Mouse (Mus musculus): ENCODE data around the gene Draxin. TPM values are rescaled to one million over a fixed set of nuclear protein-coding genes. Genes with fewer than 3 reads are reported as not detected.

The Draxin gene
- polyA plus RNA-seq, 1 experiment from 2014 or later, result 1.3 TPM

DNA sequence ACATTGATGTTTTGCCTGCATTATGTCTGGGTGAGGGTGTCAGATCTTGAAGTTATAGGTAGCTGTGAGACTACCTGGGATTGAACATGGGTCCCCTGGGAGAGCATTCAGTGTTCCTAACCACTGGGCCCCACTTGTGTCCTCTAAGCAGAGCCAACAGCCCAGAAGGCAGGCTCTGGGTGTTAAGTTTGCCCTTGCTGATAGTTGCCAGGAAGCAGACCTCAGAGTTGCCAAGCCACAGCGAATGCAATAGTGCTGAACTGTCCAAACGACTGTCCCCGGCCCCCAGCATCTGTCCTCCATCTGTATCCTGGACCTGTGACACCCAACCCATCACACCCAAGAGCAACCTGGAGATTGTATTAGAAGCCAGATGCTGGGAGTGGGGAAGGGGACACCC is 31.8 kb downstream of the Draxin start:
- 86% methylated on average over 3 of the region's 3 CpGs for WGBS
- Histone ChIP-seq H3K27ac (no peak overlapping the region), H3K27me3 (ENCODE audit: low read depth, poor library complexity, severe bottlenecking) (peaks cover 12% of the 10 kb centered on the region; the same call in 1 of the 2 replicates), H3K36me3 (no peaks in the 10 kb centered on the region), H3K4me3 (no peak overlapping the region), H3K4me1 (peaks cover 13% of the 10 kb centered on the region), H3K9me3 (replicated peaks) (no peaks in the 10 kb centered on the region)
- DNase-seq (ENCODE audit: low spot score), result no peak

DNA sequence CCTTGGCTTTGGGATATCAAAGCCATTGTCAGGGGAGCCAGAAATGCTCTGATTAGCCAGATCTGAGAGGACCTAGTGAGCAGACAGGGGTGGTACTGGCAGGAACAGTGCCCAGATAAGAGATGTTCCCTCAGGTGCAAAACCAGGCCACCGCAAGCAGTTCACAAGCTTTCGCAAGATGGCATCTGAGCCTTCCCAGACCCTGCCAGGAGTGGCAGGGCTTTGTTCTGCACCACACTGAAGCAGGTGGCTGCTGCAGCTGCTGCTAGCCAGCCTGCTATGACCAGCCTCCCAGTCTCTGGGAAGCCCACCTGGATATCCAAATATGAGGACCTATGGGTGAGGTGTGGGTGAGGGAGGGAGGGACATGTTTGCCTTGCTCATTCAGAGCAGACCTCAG is 32.6 kb downstream of the Draxin start:
- no peaks in the 10 kb centered on the region for H3K9me3 ChIP-seq (replicated peaks)
- H3K36me3 ChIP-seq, result no peaks in the 10 kb centered on the region
- H3K27me3 ChIP-seq (ENCODE audit: low read depth, poor library complexity, severe bottlenecking), result peaks cover 12% of the 10 kb centered on the region; the same call in 1 of the 2 replicates
- WGBS, result 94% methylated on average over 2 of the region's 2 CpGs
- H3K4me1 ChIP-seq, result peaks cover 13% of the 10 kb centered on the region
- no peak overlapping the region for H3K4me3 ChIP-seq
- no peak for DNase-seq (ENCODE audit: low spot score)
- H3K27ac ChIP-seq, result no peak overlapping the region

DNA sequence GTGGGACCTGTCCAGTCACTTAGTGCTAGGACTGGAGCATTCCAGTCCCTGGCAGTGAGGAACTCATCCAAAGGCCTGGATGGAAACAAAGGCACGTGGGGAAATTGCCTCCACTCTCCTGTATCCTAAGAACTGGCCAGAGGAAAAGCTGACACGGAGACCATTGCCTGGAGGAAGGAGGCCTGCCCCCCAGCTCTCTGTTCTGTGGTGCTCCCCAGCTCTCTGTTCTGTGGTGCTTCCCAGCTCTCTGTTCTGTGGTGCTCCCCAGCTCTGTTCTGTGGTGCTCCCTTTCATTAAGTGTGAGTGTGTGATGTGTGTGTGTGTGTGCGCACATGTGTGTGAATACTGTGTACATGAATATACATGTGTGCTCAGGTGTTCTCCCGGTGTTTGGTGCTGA is 35.4 kb downstream of the Draxin start:
- H3K4me3 ChIP-seq, result no peak overlapping the region
- H3K27ac ChIP-seq, result no peak overlapping the region
- no peaks in the 10 kb centered on the region for H3K4me1 ChIP-seq
- H3K36me3 ChIP-seq, result no peaks in the 10 kb centered on the region
- no peaks in the 10 kb centered on the region for H3K27me3 ChIP-seq (ENCODE audit: low read depth, poor library complexity, severe bottlenecking)
- no peak for DNase-seq (ENCODE audit: low spot score)
- no peaks in the 10 kb centered on the region for H3K9me3 ChIP-seq (replicated peaks)
- WGBS, result 76% methylated on average over 4 of the region's 4 CpGs

DNA sequence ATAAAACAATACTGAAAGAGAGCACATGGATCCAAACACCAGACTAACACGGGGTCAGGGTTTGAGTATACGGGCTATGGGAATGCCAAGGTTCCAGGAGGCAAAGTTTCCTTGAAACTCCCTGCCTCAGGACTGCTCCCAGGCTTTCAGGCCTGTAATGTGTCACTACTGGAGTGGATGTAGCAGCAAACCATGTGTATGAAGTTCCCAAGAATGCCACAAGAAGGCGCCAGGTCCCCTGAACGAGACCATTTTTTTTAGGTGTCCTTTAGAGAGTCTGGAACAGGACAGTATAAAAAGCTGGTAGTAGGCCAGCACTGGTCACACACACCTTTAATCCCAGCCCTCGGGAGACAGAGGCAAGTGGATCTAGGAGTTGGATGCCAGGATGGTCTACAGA is 36.3 kb downstream of the Draxin start:
- Histone ChIP-seq H3K4me3 (no peak overlapping the region), H3K27ac (no peak overlapping the region), H3K27me3 (ENCODE audit: low read depth, poor library complexity, severe bottlenecking) (no peaks in the 10 kb centered on the region), H3K36me3 (no peaks in the 10 kb centered on the region), H3K4me1 (0 out of 2 replicates have a peak, but pooled peaks cover 3% of the 10 kb centered on the region), H3K9me3 (replicated peaks) (no peaks in the 10 kb centered on the region)
- DNase-seq (ENCODE audit: low spot score), result no peak
- 89% methylated on average over 5 of the region's 5 CpGs for WGBS

DNA sequence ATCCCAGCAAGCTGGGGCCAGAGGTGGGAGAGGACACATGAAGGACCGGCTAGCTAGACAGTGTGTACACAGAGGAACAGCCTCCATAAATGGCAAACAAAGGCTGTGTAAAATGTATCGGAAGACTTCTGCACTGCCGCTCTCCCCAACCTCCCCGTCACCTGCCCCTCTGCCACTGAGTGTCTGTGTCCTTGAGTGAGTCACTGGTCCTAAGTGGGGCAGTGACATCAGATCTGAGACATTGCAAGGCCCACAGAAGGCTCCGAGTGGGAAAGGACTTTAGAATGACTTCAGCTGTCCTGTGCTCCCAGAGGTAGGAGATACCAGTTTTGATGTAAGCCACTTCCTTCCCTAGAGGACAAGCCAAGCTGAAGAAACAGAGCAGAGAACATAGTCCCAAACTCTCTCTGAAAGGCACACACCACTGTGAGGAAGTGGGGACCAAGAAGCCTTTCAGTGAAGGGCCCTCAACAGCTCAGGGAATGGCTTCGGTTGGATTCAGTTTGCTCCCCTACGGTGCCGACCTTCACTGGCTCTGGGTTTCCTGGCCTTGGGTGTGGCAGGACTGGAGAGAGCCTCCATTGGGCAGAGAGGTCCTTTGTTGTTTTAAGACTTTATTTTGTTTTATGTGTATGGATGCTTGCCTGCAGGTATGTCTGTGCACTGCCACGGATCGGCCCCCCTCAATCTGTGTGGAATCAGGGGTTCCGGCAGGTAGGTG is 37.8 kb downstream of the Draxin start:
- 93% methylated on average over 11 of the region's 11 CpGs for WGBS
- no peaks in the 10 kb centered on the region for H3K36me3 ChIP-seq
- no peaks in the 10 kb centered on the region for H3K9me3 ChIP-seq (replicated peaks)
- DNase-seq (ENCODE audit: low spot score), result no peak
- H3K4me3 ChIP-seq, result no peak overlapping the region
- peaks cover 11% of the 10 kb centered on the region for H3K4me1 ChIP-seq
- no peaks in the 10 kb centered on the region for H3K27me3 ChIP-seq (ENCODE audit: low read depth, poor library complexity, severe bottlenecking)
- no peak overlapping the region for H3K27ac ChIP-seq

DNA sequence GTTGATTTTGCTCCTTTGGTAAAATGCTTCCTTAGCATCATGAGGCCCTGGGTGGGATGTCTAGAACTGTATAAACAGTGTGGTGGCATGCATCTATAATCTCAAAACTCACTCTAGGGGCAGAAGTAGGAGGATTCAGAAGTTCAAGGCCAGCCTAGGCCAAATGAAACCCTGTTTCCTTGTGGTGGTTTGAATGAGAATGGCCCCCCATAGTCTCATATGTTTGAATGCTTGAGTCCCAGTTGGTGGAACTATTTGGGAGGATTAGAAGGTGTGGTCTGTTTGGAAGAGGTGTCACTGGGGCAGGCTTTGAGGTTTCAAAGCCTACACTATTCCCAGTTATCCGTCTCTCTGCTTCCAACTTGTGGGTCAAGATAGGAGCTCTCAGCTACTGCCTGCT is 39.3 kb downstream of the Draxin start:
- H3K27me3 ChIP-seq (ENCODE audit: low read depth, poor library complexity, severe bottlenecking), result no peaks in the 10 kb centered on the region
- no peaks in the 10 kb centered on the region for H3K36me3 ChIP-seq
- H3K9me3 ChIP-seq (replicated peaks), result no peaks in the 10 kb centered on the region
- WGBS, result 94% methylated on average over 1 of the region's 1 CpGs
- H3K4me1 ChIP-seq, result peaks cover 27% of the 10 kb centered on the region
- no peak overlapping the region for H3K27ac ChIP-seq
- no peak overlapping the region for H3K4me3 ChIP-seq
- DNase-seq (ENCODE audit: low spot score), result no peak

DNA sequence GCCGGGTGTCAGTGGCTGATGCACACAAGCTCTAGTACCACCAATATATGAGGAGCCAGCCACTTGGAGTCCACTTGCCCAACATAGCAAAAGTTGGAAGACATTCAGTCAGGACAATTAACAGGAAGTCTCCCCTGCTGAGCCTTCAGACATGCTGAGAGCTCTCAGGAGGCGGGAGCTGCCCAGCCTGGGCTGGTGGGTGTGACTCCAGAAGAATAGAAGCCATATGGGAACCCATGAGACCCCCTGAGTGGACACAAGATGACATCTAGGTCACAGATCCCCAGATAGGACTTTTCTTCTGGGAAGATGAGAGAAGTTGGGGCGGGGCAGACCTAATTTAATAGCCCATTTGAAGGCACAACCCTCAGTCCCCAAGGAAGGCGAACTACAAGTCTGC is 41.3 kb downstream of the Draxin start:
- Histone ChIP-seq H3K27me3 (ENCODE audit: low read depth, poor library complexity, severe bottlenecking) (no peaks in the 10 kb centered on the region), H3K4me3 (no peak overlapping the region), H3K4me1 (peaks cover 44% of the 10 kb centered on the region), H3K27ac (no peak overlapping the region), H3K36me3 (no peaks in the 10 kb centered on the region), H3K9me3 (replicated peaks) (no peaks in the 10 kb centered on the region)
- no peak for DNase-seq (ENCODE audit: low spot score)
- WGBS, result 58% methylated on average over 4 of the region's 4 CpGs

DNA sequence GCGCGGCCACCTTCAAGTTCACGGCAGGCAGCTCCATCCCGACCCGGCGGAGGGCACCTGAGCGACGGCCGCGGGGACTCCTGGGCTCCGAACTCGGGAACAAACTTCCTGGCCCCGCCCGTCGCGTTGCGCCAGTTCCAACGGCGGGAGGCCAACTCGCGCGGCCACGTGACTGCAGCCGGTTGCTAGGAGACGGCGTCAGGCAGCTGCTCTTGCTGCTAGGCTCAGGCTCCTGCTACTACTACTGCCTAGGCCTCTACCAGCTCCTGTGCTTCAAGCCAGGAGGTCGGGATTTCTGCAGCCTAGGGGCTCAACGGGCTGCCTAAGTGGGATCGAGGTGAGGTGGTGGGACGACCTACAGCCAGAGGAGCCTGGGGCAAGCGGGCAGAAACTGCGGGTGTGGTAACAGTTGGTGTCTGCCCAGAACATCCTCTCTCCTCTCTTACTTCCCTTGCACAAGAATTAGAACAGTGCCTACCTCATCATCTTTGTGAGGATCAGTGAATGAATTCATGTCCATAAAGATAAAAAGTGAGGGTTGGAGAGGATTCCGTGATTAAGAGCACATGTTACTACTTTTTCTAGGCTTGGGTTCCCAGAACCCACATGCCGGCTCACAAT is 42.5 kb downstream of the Draxin start, which contains the start of gene Agtrap:
Gene Agtrap, minus strand, starts transcription at position 125 of the 621 bp plus-strand sequence.
- no peaks in the 10 kb centered on the region for H3K27me3 ChIP-seq (ENCODE audit: low read depth, poor library complexity, severe bottlenecking)
- 6% methylated on average over 34 of the region's 34 CpGs for WGBS
- peak within 1 kb of the TSS; percentile 90 for H3K27ac ChIP-seq
- no peaks in the 10 kb centered on the region for H3K36me3 ChIP-seq
- no peaks in the 10 kb centered on the region for H3K9me3 ChIP-seq (replicated peaks)
- peaks cover 56% of the 10 kb centered on the region for H3K4me1 ChIP-seq
- peak within 1 kb of the TSS; percentile 88 for H3K4me3 ChIP-seq
- peak; percentile 97 for DNase-seq (ENCODE audit: low spot score)

DNA sequence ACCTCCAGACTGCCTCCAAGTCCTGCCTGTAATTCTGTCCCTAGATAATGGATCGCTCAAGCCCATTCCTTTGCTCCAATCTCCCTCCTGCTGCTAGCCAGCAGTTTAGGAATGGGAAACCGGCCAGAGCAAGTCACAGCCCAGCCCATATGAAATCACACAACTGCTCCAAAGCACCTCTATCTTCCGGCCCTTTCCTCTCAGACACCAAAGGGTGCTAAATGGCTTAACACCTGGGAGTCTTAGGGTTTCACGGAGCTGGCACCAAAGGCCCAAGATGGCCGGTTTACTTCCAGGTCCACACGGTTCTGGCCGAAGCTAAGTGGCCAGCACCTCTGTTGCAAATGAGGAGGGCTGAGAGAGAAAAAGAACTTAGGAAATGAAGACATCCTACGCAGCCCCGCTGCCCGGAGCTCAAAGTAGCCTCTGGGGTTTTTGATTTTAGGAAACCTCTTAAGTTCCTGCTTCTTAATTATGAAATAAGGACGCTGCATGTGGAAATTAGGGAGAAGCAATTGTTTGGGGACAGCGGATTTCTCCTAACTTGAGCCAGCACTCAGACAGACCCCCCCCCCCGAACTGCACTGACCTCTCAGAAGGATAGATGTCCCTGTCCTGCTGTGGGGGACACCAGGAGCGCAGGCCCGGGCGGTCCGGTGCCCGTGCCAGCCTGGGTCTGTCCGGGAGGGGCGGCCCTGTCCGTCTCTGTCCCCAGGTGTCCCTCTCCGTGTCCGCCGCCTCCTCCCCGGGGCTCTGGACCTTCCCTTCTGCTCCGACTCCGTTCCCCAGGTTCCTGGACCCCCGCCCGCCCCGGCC is 43.2 kb downstream of the Draxin start:
- H3K4me3 ChIP-seq, result peak overlapping the region; percentile 88
- DNase-seq (ENCODE audit: low spot score), result no peak
- no peaks in the 10 kb centered on the region for H3K9me3 ChIP-seq (replicated peaks)
- H3K27ac ChIP-seq, result peak overlapping the region; percentile 90
- peaks cover 62% of the 10 kb centered on the region for H3K4me1 ChIP-seq
- 3% methylated on average over 29 of the region's 30 CpGs for WGBS
- no peaks in the 10 kb centered on the region for H3K27me3 ChIP-seq (ENCODE audit: low read depth, poor library complexity, severe bottlenecking)
- no peaks in the 10 kb centered on the region for H3K36me3 ChIP-seq

DNA sequence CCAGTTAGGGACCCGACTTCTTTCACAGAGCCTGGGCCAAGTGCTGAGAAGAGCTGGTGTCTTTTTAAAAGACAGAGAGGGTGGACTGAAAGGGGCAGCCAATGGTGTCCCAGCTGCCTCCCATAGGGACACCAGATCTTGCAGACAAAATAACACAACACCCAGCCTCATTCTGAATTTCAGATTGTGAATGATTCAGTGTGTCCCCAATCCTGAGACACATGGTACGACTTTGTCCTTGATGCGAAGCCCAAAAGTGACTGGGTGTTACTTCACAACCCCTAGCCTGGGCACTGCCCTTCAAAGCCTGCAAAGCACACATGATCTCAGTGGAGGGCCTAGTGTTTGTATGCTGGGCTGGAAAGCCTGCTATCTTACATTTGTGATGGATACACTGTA is 44.6 kb downstream of the Draxin start:
- Histone ChIP-seq H3K27ac (no peak overlapping the region), H3K9me3 (replicated peaks) (no peaks in the 10 kb centered on the region), H3K27me3 (ENCODE audit: low read depth, poor library complexity, severe bottlenecking) (no peaks in the 10 kb centered on the region), H3K4me1 (peaks cover 62% of the 10 kb centered on the region), H3K36me3 (peaks cover 14% of the 10 kb centered on the region), H3K4me3 (0 out of 2 replicates have a peak overlapping the region, but pooled peaks have one; percentile 4)
- 71% methylated on average over 3 of the region's 3 CpGs for WGBS
- DNase-seq (ENCODE audit: low spot score), result no peak

DNA sequence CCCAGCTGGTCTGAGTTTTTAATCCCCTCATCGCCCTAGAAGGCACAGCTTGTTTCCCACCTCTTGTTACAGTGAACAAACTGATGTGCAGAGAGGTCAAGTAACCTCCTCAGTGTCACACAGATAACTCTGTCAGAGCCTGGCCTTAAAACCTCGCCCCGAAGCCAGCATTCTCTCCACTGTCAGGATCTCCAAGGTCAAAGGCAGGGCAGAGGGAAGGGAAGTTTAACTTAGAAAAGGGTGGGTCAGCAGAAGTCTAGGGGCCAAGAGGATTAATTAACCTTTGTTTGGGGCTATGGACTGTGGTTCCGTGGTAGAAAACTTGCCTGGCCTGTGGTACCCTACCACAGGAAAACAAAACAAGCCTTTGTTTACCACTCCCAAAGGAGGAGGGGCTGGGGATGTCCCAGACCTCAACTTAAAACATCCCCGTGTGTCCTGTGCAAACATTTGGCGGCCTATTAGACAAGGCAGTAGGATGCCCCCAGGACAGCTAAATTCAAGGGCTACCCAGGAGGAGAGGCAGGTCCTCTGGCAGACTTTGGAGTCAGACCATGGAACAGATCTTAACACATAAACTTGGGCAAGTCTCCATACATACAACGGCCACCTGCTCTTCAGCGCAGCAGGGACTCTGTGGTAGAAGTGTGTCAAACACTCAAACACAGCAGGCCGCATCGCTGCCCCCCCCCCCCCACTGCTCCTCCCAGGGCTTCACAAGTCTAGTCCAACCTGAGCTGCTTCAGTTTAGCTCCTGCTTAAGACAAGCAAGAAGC is 45.2 kb downstream of the Draxin start:
- Histone ChIP-seq H3K36me3 (peaks cover 20% of the 10 kb centered on the region), H3K4me1 (peaks cover 62% of the 10 kb centered on the region), H3K27ac (no peak overlapping the region), H3K9me3 (replicated peaks) (no peaks in the 10 kb centered on the region), H3K4me3 (0 out of 2 replicates have a peak overlapping the region, but pooled peaks have one; percentile 4), H3K27me3 (ENCODE audit: low read depth, poor library complexity, severe bottlenecking) (no peaks in the 10 kb centered on the region)
- DNase-seq (ENCODE audit: low spot score), result no peak
- WGBS, result 48% methylated on average over 10 of the region's 10 CpGs

DNA sequence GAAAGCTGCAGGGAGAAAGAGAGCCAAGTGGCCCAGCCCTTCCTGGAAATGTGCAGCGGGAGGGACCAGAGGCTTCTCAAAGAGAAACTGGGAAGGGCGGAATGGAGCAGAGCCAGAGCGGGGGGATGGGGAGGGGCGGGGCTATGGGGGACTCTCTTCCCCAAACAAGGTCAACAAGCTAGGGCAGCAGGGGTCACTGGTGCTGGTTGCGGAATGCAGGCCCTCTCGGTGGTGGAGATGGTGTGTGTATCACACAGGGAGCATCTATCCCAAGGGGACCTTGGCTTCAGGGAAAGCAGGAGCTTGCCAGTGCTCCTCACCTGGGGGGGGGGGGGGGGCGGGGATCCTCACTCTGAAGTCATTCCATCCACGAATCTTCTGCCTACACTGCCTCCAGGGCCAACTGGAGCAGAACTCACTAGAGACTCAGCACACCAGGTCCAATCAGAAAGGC is 46.2 kb downstream of the Draxin start:
- H3K36me3 ChIP-seq, result peaks cover 28% of the 10 kb centered on the region
- DNase-seq (ENCODE audit: low spot score), result peak; percentile 54
- H3K27ac ChIP-seq, result peak overlapping the region; percentile 44
- H3K9me3 ChIP-seq (replicated peaks), result no peaks in the 10 kb centered on the region
- 8% methylated on average over 7 of the region's 8 CpGs for WGBS
- no peaks in the 10 kb centered on the region for H3K27me3 ChIP-seq (ENCODE audit: low read depth, poor library complexity, severe bottlenecking)
- H3K4me3 ChIP-seq, result no peak overlapping the region
- H3K4me1 ChIP-seq, result peaks cover 60% of the 10 kb centered on the region

Measured in limb, embryonic 10.5 days (tissue).